Mouse (Mus musculus) olfactory bulb, adult 2 months (tissue): ENCODE data around the gene Ctse.

Experiments used
- CTCF ChIP-seq: fragments of 200-500 bp; IDR thresholded peaks from 2 replicates; pipeline ENCODE4 v1.5.1; 2012; ENCODE audit warnings: low read depth, mild to moderate bottlenecking, low read length, moderate library complexity; ENCODE audit not compliant: insufficient read depth
- POLR2A ChIP-seq: fragments of 200-500 bp; IDR thresholded peaks from 2 replicates; pipeline ENCODE4 v1.6.1; 2012; ENCODE audit warnings: mild to moderate bottlenecking, low read depth, low read length, moderate library complexity; ENCODE audit not compliant: insufficient read depth

GRCm38 (mm10) chr1:131687739-131688138 is 49.6 kb downstream of the Ctse start:
- TF ChIP-seq CTCF (no peak), POLR2A (no peak)
